Mouse (Mus musculus) ES-Bruce4 (cell line): ENCODE results near the gene Scmh1.

ENCODE experiments used
- CTCF ChIP-seq: IDR thresholded peaks from one replicate; pipeline ENCODE4 v1.8.1; 2011; ENCODE audit warnings: low read depth, low read length
- POLR2A ChIP-seq: IDR thresholded peaks from one replicate; pipeline ENCODE4 v1.8.1; 2011; ENCODE audit warnings: low read length; ENCODE audit not compliant: insufficient read depth

- peak; percentile 93 for TF ChIP-seq POLR2A
- no peak for TF ChIP-seq CTCF
These were observed 164.7 kb downstream of the Scmh1 start, which contains the start of gene Ctps for GRCm38 (mm10) chr4:120569486-120570437.
